Mouse (Mus musculus) heart, adult 8-10 months (tissue): ENCODE measurements around the gene Iqcf4. TPM values are rescaled to one million over a fixed set of nuclear protein-coding genes. Genes with fewer than 3 reads are reported as not detected.

Experiments used
- total RNA-seq, 4 experiments: library from RNA; stranded (reverse); gene quantifications; 2 replicates each; pipeline ENCODE4 v1.2.4; 2022

Gene Iqcf4
- total RNA-seq, 4 experiments from 2014 or later: not detected

Other genes starting within 250 kb of the Iqcf4 start
- 10 to 100 TPM; 53.4 to 67.0 (median 62.7) TPM for gene Dusp7, start 202.4 kb downstream of the Iqcf4 start, total RNA-seq
- gene Rpl29, start 141.5 kb downstream of the Iqcf4 start, total RNA-seq: 100 to 1,000 TPM; 256 to 304 (median 274) TPM
- 10 to 100 TPM; 23.1 to 28.9 (median 25.7) TPM for gene Acy1, start 132.7 kb downstream of the Iqcf4 start, total RNA-seq
- gene Abhd14b, start 123.5 kb downstream of the Iqcf4 start, total RNA-seq: 10 to 100 TPM in 2 of 4 experiments, 1 to 10 TPM in 2; 6.0 to 11.8 (median 9.6) TPM
- 10 to 100 TPM; 17.5 to 20.6 (median 19.5) TPM for gene Abhd14a, start 123.3 kb downstream of the Iqcf4 start, total RNA-seq
- gene Pcbp4, start 117.7 kb downstream of the Iqcf4 start, total RNA-seq: 10 to 100 TPM; 72.2 to 76.0 (median 74.5) TPM
- under 1 TPM in 1 of 4 experiments, not detected in 3; 0.19 TPM for gene Gpr62, start 105.1 kb downstream of the Iqcf4 start, total RNA-seq
- 10 to 100 TPM; 22.5 to 28.3 (median 24.1) TPM for gene Rrp9, start 95.0 kb downstream of the Iqcf4 start, total RNA-seq
- gene Parp3, start 94.0 kb downstream of the Iqcf4 start, total RNA-seq: 10 to 100 TPM; 32.5 to 56.0 (median 41.7) TPM
- not detected for gene Iqcf1, start 71.0 kb downstream of the Iqcf4 start, total RNA-seq
- not detected for gene Iqcf5, start 56.4 kb downstream of the Iqcf4 start, total RNA-seq
- not detected for gene Iqcf3, start 9.4 kb downstream of the Iqcf4 start, total RNA-seq
- gene Iqcf6, start 55.6 kb upstream of the Iqcf4 start, total RNA-seq: not detected
- gene Grm2, start 85.1 kb upstream of the Iqcf4 start, total RNA-seq: not detected
- 10 to 100 TPM; 46.0 to 53.2 (median 47.4) TPM for gene Tex264, start 114.9 kb upstream of the Iqcf4 start, total RNA-seq
- 10 to 100 TPM; 10.3 to 11.1 (median 10.7) TPM for gene Rad54l2, start 218.2 kb upstream of the Iqcf4 start, total RNA-seq